Mouse (Mus musculus): Measurements from ENCODE around the gene Bloc1s1. TPM values are rescaled to one million over a fixed set of nuclear protein-coding genes. Genes with fewer than 3 reads are reported as not detected.

Gene Bloc1s1
- total RNA-seq, 2 experiments from 2014 or later, result 94.9 to 98.7 TPM

GRCm38 (mm10) chr10:128870341-128870740, 53.5 kb downstream of the Bloc1s1 start:
- no peak for DNase-seq (ENCODE audit: low spot score in 2 of 2)

Other genes with a start within 250 kb of the Bloc1s1 start
- gene Suox, start 250.0 kb downstream of the Bloc1s1 start, total RNA-seq (2021), result 10 to 100 TPM; 12.8 to 13.9 TPM
- 100 to 1,000 TPM; 133 to 138 TPM for gene Rab5b, start 227.8 kb downstream of the Bloc1s1 start, total RNA-seq (2021)
- gene Pmel, start 219.8 kb downstream of the Bloc1s1 start, total RNA-seq (2021), result under 1 TPM; 0.20 to 0.25 TPM
- 1 to 10 TPM; 1.4 to 2.6 TPM for gene Cdk2, start 219.0 kb downstream of the Bloc1s1 start, total RNA-seq (2021)
- 10 to 100 TPM; 10.9 to 12.8 TPM for gene Dgka, start 179.2 kb downstream of the Bloc1s1 start, total RNA-seq (2021)
- gene Pym1, start 176.1 kb downstream of the Bloc1s1 start, total RNA-seq (2021), result 10 to 100 TPM; 25.1 to 26.2 TPM
- gene Mmp19, start 133.1 kb downstream of the Bloc1s1 start, total RNA-seq (2021), result under 1 TPM; 0.43 to 0.50 TPM
- 10 to 100 TPM; 63.8 to 64.8 TPM for gene Dnajc14, start 120.0 kb downstream of the Bloc1s1 start, total RNA-seq (2021)
- gene Tmem198b, start 119.7 kb downstream of the Bloc1s1 start, total RNA-seq (2021), result 1 to 10 TPM; 7.9 to 8.1 TPM
- 10 to 100 TPM; 37.7 to 38.2 TPM for gene Sarnp, start 106.7 kb downstream of the Bloc1s1 start, total RNA-seq (2021)
- 10 to 100 TPM in 1 of 2 experiments, 1 to 10 TPM in 1; 9.3 to 10.4 TPM for gene Ormdl2, start 102.4 kb downstream of the Bloc1s1 start, total RNA-seq (2021)
- 10 to 100 TPM; 18.2 to 18.9 TPM for gene Gdf11, start 32.3 kb downstream of the Bloc1s1 start, total RNA-seq (2021)
- 10 to 100 TPM; 74.2 to 79.4 TPM for gene Cd63, start 23.0 kb downstream of the Bloc1s1 start, total RNA-seq (2021)
- gene Rdh5, start 1.1 kb downstream of the Bloc1s1 start, total RNA-seq (2021), result 1 to 10 TPM; 7.1 to 8.1 TPM
- 10 to 100 TPM; 29.7 to 30.0 TPM for gene Itga7, start 9.8 kb upstream of the Bloc1s1 start, total RNA-seq (2021)
- gene Mettl7b, start 37.0 kb upstream of the Bloc1s1 start, total RNA-seq (2021), result not detected
- not detected for gene Olfr9, start 65.4 kb upstream of the Bloc1s1 start, total RNA-seq (2021)
- gene Olfr763, start 86.8 kb upstream of the Bloc1s1 start, total RNA-seq (2021), result not detected
- not detected for gene Olfr764-ps1, start 115.9 kb upstream of the Bloc1s1 start, total RNA-seq (2021)
- gene Olfr765, start 126.0 kb upstream of the Bloc1s1 start, total RNA-seq (2021), result not detected
- not detected for gene Olfr766-ps1, start 144.9 kb upstream of the Bloc1s1 start, total RNA-seq (2021)
- not detected for gene Olfr767, start 158.9 kb upstream of the Bloc1s1 start, total RNA-seq (2021)
- not detected for gene Olfr768, start 175.3 kb upstream of the Bloc1s1 start, total RNA-seq (2021)
- gene Olfr769, start 193.8 kb upstream of the Bloc1s1 start, total RNA-seq (2021), result not detected
- not detected for gene Olfr770, start 215.0 kb upstream of the Bloc1s1 start, total RNA-seq (2021)
- gene Olfr771, start 240.7 kb upstream of the Bloc1s1 start, total RNA-seq (2021), result not detected

All from layer of hippocampus, adult 18-20 months (tissue).